Mouse (Mus musculus) CH12.LX (cell line): Measurements from ENCODE around the gene Rsu1. TPM values are rescaled to one million over a fixed set of nuclear protein-coding genes. Genes with fewer than 3 reads are reported as not detected.

Source experiments
- DNase-seq: peaks from one replicate; pipeline ENCODE4 v3.0.0-alpha.2; 2013; ENCODE audit errors: extremely low read depth
- H3K27ac ChIP-seq: 2 replicates; pipeline ENCODE4 v1.5.1; 2012; ENCODE audit warnings: low read depth, mild to moderate bottlenecking, control low read depth, moderate library complexity; ENCODE audit not compliant: insufficient read depth
- H3K27me3 ChIP-seq: replicated peaks from 2 replicates; pipeline ENCODE3; 2012; ENCODE audit warnings: inconsistent platforms
- H3K36me3 ChIP-seq, 2 experiments: replicated peaks in 1 of 2; 2 replicates each; pipeline versions ENCODE3 to v1.6.1; 2012; ENCODE audit warnings: inconsistent platforms in 1 of 2, low read length in 1 of 2, mild to moderate bottlenecking in 1 of 2, mixed read lengths in 1 of 2, moderate library complexity in 1 of 2; ENCODE audit not compliant: control insufficient read depth in 1 of 2, insufficient read depth in 1 of 2
- H3K4me1 ChIP-seq, 2 experiments: 2 replicates each; pipeline ENCODE4 v1.6.1; 2012; ENCODE audit warnings: inconsistent platforms in 1 of 2, moderate library complexity in 1 of 2; ENCODE audit not compliant: insufficient read depth in 2 of 2, control insufficient read depth in 1 of 2
- H3K4me2 ChIP-seq: 2 replicates; pipeline ENCODE4 v1.6.1; 2012; ENCODE audit warnings: low read depth, mild to moderate bottlenecking, control low read depth; ENCODE audit not compliant: poor library complexity, insufficient read depth, severe bottlenecking
- H3K4me3 ChIP-seq, 3 experiments: fragments of 150-350 bp in 1 of 3; sonication (generic) in 1 of 3; replicated peaks in 1 of 3; 2 replicates each; pipeline versions ENCODE3 to v1.5.1; 2011 to 2012; ENCODE audit warnings: low read depth in 2 of 3, low read length in 2 of 3, mild to moderate bottlenecking in 2 of 3, moderate library complexity in 2 of 3, control low read depth in 1 of 3, improper control_type of control experiment in 1 of 3, inconsistent platforms in 1 of 3, mixed read lengths in 1 of 3; ENCODE audit not compliant: poor library complexity in 1 of 3
- H3K79me2 ChIP-seq: replicated peaks from 2 replicates; pipeline ENCODE4 v1.6.1; 2012; ENCODE audit warnings: mild to moderate bottlenecking, moderate library complexity; ENCODE audit not compliant: control insufficient read depth, poor library complexity, insufficient read depth, severe bottlenecking; ENCODE audit errors: extremely low read depth
- H3K9ac ChIP-seq: 2 replicates; pipeline ENCODE4 v1.6.1; 2012; ENCODE audit warnings: low read depth, mild to moderate bottlenecking, control low read depth, moderate library complexity; ENCODE audit not compliant: insufficient read depth
- H3K9me3 ChIP-seq: replicated peaks from 2 replicates; pipeline ENCODE3; 2012; ENCODE audit warnings: low read length, inconsistent platforms, mixed read lengths
- BHLHE40 ChIP-seq: IDR thresholded peaks from 2 replicates; pipeline ENCODE4 v1.6.1; 2011; ENCODE audit warnings: mild to moderate bottlenecking, low read depth, low read length, improper control_type of control experiment
- CHD2 ChIP-seq: IDR thresholded peaks from 2 replicates; pipeline ENCODE4 v1.6.1; 2011; ENCODE audit warnings: low read length, improper control_type of control experiment
- CTCF ChIP-seq, 2 experiments: IDR thresholded peaks in 1 of 2; conservative IDR thresholded peaks in 1 of 2; 2 replicates each; pipeline ENCODE4 v1.5.1; 2011 to 2012; ENCODE audit warnings: low read depth in 2 of 2, low read length in 2 of 2, improper control_type of control experiment in 1 of 2, inconsistent platforms in 1 of 2, mild to moderate bottlenecking in 1 of 2, moderate library complexity in 1 of 2
- E2F4 ChIP-seq: IDR thresholded peaks from 2 replicates; pipeline ENCODE4 v1.6.1; 2011; ENCODE audit warnings: low read depth, low read length, improper control_type of control experiment; ENCODE audit not compliant: insufficient replicate concordance
- ETS1 ChIP-seq: conservative IDR thresholded peaks from 2 replicates; pipeline ENCODE4 v1.6.1; 2012; ENCODE audit warnings: low read depth, mild to moderate bottlenecking, inconsistent platforms, low read length, improper control_type of control experiment, moderate library complexity
- JUND ChIP-seq: conservative IDR thresholded peaks from 2 replicates; pipeline ENCODE4 v1.6.1; 2011; ENCODE audit warnings: low read depth, low read length, improper control_type of control experiment
- KAT2A ChIP-seq: IDR thresholded peaks from 2 replicates; pipeline ENCODE4 v1.6.1; 2012; ENCODE audit warnings: low read length, improper control_type of control experiment, inconsistent platforms; ENCODE audit not compliant: insufficient replicate concordance
- MAFK ChIP-seq: IDR thresholded peaks from 2 replicates; pipeline ENCODE4 v1.6.1; 2011; ENCODE audit warnings: low read length, improper control_type of control experiment; ENCODE audit not compliant: insufficient replicate concordance
- MAX ChIP-seq: IDR thresholded peaks from 2 replicates; pipeline ENCODE4 v1.6.1; 2011; ENCODE audit warnings: low read length, improper control_type of control experiment
- MAZ ChIP-seq: IDR thresholded peaks from 2 replicates; pipeline ENCODE4 v1.6.1; 2012; ENCODE audit warnings: low read depth, mild to moderate bottlenecking, inconsistent platforms, low read length, improper control_type of control experiment, moderate library complexity
- MEF2A ChIP-seq: IDR thresholded peaks from 2 replicates; pipeline ENCODE4 v1.6.1; 2014; ENCODE audit warnings: low read depth, mild to moderate bottlenecking, inconsistent platforms, low read length, improper control_type of control experiment, borderline replicate concordance
- NRF1 ChIP-seq: IDR thresholded peaks from 2 replicates; pipeline ENCODE4 v1.6.1; 2014; ENCODE audit warnings: low read depth, mild to moderate bottlenecking, inconsistent platforms, low read length, improper control_type of control experiment, moderate library complexity
- POLR2AphosphoS2 ChIP-seq: IDR thresholded peaks from 2 replicates; pipeline ENCODE4 v1.6.1; 2011; ENCODE audit warnings: low read depth, low read length, improper control_type of control experiment
- SMC3 ChIP-seq: IDR thresholded peaks from 2 replicates; pipeline ENCODE4 v1.6.1; 2011; ENCODE audit warnings: low read depth, low read length, improper control_type of control experiment
- TBP ChIP-seq: conservative IDR thresholded peaks from 2 replicates; pipeline ENCODE4 v1.6.1; 2011; ENCODE audit warnings: low read depth, low read length, improper control_type of control experiment
- TCF12 ChIP-seq: IDR thresholded peaks from 2 replicates; pipeline ENCODE4 v1.6.1; 2014; ENCODE audit warnings: low read depth, mild to moderate bottlenecking, inconsistent platforms, low read length, improper control_type of control experiment
- UBTF ChIP-seq: IDR thresholded peaks from 2 replicates; pipeline ENCODE4 v1.6.1; 2012; ENCODE audit warnings: low read depth, mild to moderate bottlenecking, inconsistent platforms, low read length, improper control_type of control experiment, moderate library complexity
- USF1 ChIP-seq: IDR thresholded peaks from 2 replicates; pipeline ENCODE4 v1.6.1; 2014; ENCODE audit warnings: low read depth, mild to moderate bottlenecking, inconsistent platforms, low read length, improper control_type of control experiment
- USF2 ChIP-seq: conservative IDR thresholded peaks from 2 replicates; pipeline ENCODE4 v1.6.1; 2011; ENCODE audit warnings: low read depth, low read length, improper control_type of control experiment
- ZC3H11A ChIP-seq: IDR thresholded peaks from 2 replicates; pipeline ENCODE4 v1.6.1; 2012; ENCODE audit warnings: low read depth, mild to moderate bottlenecking, inconsistent platforms, low read length, improper control_type of control experiment
- ZKSCAN1 ChIP-seq: IDR thresholded peaks from 2 replicates; pipeline ENCODE4 v1.6.1; 2012; ENCODE audit warnings: low read depth, inconsistent platforms, low read length, improper control_type of control experiment, borderline replicate concordance
- ZMIZ1 ChIP-seq: IDR thresholded peaks from 2 replicates; pipeline ENCODE4 v1.6.1; 2012; ENCODE audit warnings: low read depth, mild to moderate bottlenecking, inconsistent platforms, low read length, improper control_type of control experiment
- dilution Hi-C: fragments of 300-500 bp; cut with MboI; formaldehyde crosslinking; loops from 2 replicates; pipeline ENCODE4 v1.14.3; 2020; ENCODE audit warnings: low sequenced_read_pairs; ENCODE audit not compliant: extremely low pct_unique_long_range_greater_than_20kb, extremely low pct_ligation_motif_present
- in situ Hi-C: fragments of 300-500 bp; cut with MboI; formaldehyde crosslinking; loops from 3 replicates; pipeline ENCODE4 v1.14.3; 2019; ENCODE audit warnings: low sequenced_read_pairs, low pct_ligation_motif_present, low pct_unique_long_range_greater_than_20kb, mixed read lengths
- polyA plus RNA-seq: library from polyadenylated mRNA; unstranded; fragments of >175 nt; gene quantifications from 2 replicates; pipeline ENCODE4 v1.2.1, GENCODE M21; 2012; ENCODE audit warnings: low read depth; ENCODE audit not compliant: insufficient read length
- total RNA-seq, 2 experiments: library from RNA; depleted of rRNA; stranded (reverse); fragments of 300-350 nt in 1 of 2; fragments of >200 nt in 1 of 2; gene quantifications; 2 replicates each; pipeline ENCODE4 v1.2.3; 2012 to 2014

Rsu1 gene
- total and polyA plus RNA-seq, 3 experiments, result 29.5 to 108 (median 86.4) TPM

DNA sequence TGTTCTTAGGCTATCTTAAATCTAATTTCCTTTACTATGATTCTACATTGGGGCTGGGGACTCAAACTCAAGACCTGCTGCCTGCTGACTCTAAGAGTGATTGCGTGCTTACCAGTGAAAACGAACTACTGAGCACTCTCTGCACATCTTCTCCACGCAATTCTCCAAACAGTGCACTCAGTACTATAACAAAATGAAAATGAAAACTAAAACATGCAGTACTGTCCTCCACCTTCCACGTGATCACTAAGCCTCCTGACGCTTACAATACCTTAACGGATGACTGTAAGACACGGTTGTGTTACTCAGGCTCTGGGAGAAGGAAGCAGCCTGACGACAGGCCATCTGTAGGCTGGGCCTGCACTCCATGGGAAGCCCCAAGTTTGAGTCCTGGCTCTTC is 138.4 kb downstream of the Rsu1 start:
- Histone ChIP-seq H3K4me2 (no peak overlapping the region), H3K79me2 (no peaks in the 10 kb centered on the region), H3K27me3 (no peaks in the 10 kb centered on the region), H3K27ac (no peak overlapping the region), H3K4me1 (peaks cover 0 to 4% of the 10 kb centered on the region in 2 experiments; a peak in 1 of 4 replicates), H3K36me3 (peaks cover 0 to 41% of the 10 kb centered on the region in 2 experiments), H3K9ac (no peak overlapping the region), H3K9me3 (no peaks in the 10 kb centered on the region), H3K4me3 (no peak overlapping the region)
- in situ Hi-C loops (no loop called here), dilution Hi-C loops (no loop called here)
- DNase-seq, result no peak
- TF ChIP-seq ZKSCAN1 (no peak), ETS1 (no peak), USF2 (no peak)

DNA sequence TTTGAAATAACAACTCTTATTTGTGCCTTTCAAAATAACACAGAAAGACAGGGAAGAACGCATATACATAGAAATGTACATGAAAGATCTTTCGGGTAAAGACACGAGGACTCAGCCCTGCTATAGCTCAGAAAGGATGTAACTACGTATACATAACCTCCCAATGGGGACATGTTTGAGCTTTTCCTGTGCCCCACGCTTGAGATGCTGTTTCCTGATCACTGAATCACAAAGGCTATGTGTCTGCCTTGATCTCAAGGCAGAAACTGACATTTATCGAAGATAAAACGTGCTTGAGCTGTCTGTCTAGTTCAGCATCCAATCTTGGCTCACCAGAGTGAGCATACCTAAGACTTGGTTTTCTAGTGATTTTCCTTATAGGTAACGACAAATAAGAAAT is 138.8 kb downstream of the Rsu1 start:
- H3K36me3 ChIP-seq, result peaks cover 0 to 41% of the 10 kb centered on the region in 2 experiments
- dilution Hi-C loops, result no loop called here

DNA sequence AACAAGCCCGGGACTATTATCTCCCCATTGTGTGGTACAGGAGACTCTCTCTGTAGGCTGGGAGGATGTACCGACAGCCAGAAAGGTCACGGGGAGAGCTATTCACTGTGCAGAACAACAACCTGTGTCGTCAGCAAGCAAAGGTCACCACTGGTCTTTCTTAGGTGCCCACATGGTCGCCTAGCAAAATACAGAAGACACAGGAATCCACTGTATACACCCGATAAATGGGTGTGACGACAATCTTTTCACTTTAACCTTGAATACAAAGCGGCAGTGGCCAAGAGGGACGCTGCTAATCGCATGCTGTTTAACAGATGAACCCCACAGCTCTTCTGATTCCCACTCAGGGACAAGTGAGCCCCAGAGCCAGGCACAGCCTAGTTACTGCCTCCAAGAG is 141.4 kb downstream of the Rsu1 start:
- Histone ChIP-seq H3K36me3 (peaks cover 0 to 44% of the 10 kb centered on the region in 2 experiments), H3K4me3 (no peak overlapping the region), H3K9me3 (no peaks in the 10 kb centered on the region), H3K27me3 (no peaks in the 10 kb centered on the region), H3K9ac (no peak overlapping the region), H3K4me1 (peaks cover 0 to 23% of the 10 kb centered on the region in 2 experiments; a peak in 2 of 4 replicates), H3K79me2 (no peaks in the 10 kb centered on the region), H3K4me2 (no peak overlapping the region), H3K27ac (no peak overlapping the region)
- no peak for TF ChIP-seq CHD2
- TF ChIP-seq ETS1, result no peak
- no peak for TF ChIP-seq KAT2A
- TF ChIP-seq TCF12, result no peak
- TF ChIP-seq MAZ, result no peak
- no peak for TF ChIP-seq TBP
- no peak for TF ChIP-seq MEF2A
- TF ChIP-seq MAFK, result no peak
- TF ChIP-seq JUND, result no peak
- TF ChIP-seq ZC3H11A, result no peak
- TF ChIP-seq UBTF, result no peak
- TF ChIP-seq POLR2AphosphoS2, result no peak
- no peak for TF ChIP-seq E2F4
- no peak for TF ChIP-seq USF1
- TF ChIP-seq BHLHE40, result no peak
- TF ChIP-seq CTCF (conservative IDR thresholded peaks at IDR 0.05 in 1 of 2, IDR thresholded peaks at IDR 0.05 in 1 of 2; ENCODE audit: low read depth in 2 of 2, low read length in 2 of 2), result no peak
- dilution Hi-C loops, result no loop called here
- in situ Hi-C loops, result no loop called here
- no peak for DNase-seq

More for the DNA sequence above, 138.8 kb downstream of the Rsu1 start:
- H3K27ac ChIP-seq, result no peak overlapping the region
- no peak overlapping the region for H3K4me2 ChIP-seq
- no peaks in the 10 kb centered on the region for H3K79me2 ChIP-seq
- H3K27me3 ChIP-seq, result no peaks in the 10 kb centered on the region
- H3K4me1 ChIP-seq, result peaks cover 0 to 6% of the 10 kb centered on the region in 2 experiments; a peak in 1 of 4 replicates
- H3K4me3 ChIP-seq, result no peak overlapping the region
- in situ Hi-C loops, result no loop called here
- TF ChIP-seq ZMIZ1 (no peak), NRF1 (no peak), SMC3 (no peak), CTCF (conservative IDR thresholded peaks at IDR 0.05 in 1 of 2, IDR thresholded peaks at IDR 0.05 in 1 of 2; ENCODE audit: low read depth in 2 of 2, low read length in 2 of 2) (no peak), MAX (no peak), MAZ (no peak), UBTF (no peak)
- H3K9me3 ChIP-seq, result no peaks in the 10 kb centered on the region
- no peak overlapping the region for H3K9ac ChIP-seq
- DNase-seq, result no peak
